Mouse (Mus musculus) gastrocnemius, postnatal 10 days (tissue): ENCODE results near the gene Ets1. TPM values are rescaled to one million over a fixed set of nuclear protein-coding genes. Genes with fewer than 3 reads are reported as not detected.

Experiments
- DNase-seq: peaks from one replicate; pipeline ENCODE4 v3.0.0; 2021; ENCODE audit warnings: mixed read lengths
- total RNA-seq, 2 experiments: library from RNA; stranded (reverse); gene quantifications; 2 replicates each; pipeline ENCODE4 v1.2.3; 2021

The Ets1 gene
- total RNA-seq, 2 experiments from 2014 or later: 36.6 to 47.7 TPM

DNA sequence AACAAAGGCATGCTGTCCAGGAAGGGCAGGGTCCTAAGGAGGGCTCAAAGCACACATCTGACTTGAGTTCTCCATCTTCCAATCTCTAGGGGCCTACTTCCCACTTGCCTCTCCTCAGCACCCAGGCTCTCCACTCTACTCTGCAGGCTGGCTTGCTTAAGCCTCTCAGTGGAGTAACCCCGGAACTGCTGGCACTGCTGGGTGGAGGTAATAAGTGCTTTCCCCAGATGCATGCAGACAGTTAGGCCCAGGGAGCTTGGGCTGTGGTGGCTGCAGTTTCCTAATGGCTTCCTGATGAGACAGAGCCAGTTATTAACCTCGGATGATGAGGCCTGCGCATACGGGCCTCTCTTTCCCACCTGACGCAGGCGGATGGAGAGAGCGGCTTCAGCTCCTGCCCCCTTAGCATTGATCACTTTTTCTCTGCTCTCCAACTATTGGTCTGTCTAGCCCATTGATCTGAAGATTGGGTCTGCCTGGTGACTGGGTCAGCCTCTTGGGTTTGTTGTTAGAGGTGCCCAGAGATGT lies 76.4 kb downstream of the Ets1 start:
- DNase-seq: no peak

DNA sequence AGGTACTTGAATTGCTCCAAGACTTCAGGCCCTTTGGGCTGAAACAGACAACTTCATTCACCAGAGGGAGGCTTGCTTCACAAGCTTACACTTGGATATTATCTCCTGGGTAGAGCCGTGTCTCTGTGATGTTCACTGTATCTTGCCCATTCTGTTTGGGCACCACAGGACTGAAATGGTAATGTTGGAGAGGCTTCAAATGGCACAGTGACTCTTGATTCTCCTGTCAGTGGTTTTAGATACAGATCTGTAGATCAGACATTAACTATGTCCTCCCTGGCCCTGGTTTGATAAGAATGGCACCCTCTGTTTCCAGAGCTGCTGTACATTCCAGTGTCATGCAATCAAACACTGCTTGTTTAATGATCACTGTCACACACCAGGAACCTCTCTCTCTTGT lies 77.1 kb downstream of the Ets1 start:
- no peak for DNase-seq

DNA sequence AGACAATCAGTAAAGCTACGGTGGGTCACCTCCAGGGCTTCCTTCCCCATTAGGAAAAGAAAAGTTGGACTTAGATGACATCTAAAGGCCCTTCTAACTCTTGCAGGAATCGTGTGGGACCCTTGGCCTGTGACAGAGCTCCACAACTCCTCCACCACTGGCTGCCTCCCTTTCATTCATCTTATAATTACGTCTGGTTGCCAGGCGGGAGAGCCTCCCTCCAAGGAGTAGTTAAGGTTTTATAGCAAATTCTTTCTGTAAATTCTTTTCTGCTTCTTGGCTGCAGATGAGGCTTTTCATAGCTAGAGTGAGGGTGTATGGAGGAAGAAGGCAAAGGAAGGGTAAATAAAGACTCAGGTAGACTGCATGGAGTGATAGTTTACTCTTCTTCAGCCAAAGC lies 77.8 kb downstream of the Ets1 start:
- DNase-seq: no peak

DNA sequence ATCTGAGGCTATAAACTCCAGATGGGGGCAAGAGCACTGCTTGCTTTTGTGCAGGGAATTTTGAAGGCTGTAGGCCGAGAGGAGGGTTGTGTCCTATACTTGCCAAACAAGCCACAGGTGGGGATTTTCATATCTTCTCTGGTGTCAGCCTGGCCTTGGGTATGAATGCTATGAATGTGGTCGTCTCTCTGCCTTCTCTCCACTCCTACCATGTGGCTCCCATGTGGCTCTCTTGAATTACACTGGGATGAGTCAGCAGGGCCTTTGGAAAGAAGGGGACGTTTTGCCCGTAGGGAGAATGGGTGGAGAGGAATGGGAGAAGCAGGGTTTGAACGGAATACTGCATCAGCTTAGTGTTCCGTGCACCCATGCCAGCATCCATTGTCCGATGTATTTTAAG lies 78.5 kb downstream of the Ets1 start:
- no peak for DNase-seq

DNA sequence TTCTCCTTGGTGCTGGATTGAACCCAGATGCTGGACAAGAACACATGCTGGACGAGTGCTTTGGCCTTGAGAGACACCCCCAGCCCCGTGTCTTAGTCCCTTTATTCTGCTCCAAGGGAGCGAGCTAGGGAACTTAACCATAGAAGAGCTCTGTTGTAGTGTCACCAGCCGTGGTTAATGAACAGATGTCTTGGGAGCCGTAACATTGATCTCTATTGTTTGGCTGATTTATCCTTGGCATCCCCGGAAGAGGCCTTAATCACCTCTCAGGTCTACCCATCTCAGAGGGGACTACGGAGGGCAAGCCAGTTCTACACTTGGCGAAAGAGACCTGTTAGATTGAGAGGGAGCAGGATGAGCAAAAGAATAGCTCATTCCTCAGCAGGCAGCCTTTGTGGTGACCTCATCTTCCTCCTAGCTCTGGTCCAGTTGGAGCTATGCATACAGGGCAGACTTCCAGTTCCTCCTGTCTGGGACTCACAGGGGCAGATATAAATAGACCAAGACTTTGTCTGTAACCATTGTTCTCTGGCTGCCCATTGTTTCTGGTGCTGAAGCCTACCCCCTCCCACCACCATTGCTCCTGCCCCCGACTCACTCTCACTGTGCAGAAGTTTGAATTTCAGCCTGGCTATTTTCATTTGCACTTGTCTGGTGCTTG lies 79.9 kb downstream of the Ets1 start:
- DNase-seq: no peak

DNA sequence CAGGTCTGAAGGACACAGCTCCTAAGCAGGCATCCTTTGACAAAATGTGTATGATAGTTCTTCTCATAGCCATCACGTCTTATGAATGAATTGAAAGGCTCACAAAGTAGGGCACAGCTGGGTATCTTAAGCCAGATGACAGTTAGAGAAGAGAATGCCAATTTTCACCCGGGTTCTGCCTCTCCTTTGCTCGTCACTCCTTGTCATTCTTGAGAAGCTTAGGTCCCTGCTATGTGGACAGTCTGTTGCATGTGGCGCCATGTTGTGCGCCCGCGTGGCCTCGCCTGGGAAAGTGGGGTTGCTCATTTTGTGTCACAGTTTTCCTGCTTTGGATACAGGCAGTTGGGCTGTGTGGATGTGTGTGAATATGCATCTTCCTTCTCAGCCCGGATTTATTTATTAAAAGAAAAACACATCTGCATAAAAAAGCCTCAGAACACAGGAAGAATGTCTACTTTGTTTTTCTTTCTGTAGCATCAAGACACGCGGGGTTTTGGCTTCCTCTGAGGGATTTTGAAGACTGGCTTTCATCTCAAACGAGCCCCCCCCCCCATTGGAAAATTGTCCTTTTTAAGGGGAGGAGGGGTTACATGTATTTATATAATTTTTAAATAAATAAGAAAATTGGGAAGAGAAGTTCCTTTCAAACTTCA lies 81.4 kb downstream of the Ets1 start:
- no peak for DNase-seq

DNA sequence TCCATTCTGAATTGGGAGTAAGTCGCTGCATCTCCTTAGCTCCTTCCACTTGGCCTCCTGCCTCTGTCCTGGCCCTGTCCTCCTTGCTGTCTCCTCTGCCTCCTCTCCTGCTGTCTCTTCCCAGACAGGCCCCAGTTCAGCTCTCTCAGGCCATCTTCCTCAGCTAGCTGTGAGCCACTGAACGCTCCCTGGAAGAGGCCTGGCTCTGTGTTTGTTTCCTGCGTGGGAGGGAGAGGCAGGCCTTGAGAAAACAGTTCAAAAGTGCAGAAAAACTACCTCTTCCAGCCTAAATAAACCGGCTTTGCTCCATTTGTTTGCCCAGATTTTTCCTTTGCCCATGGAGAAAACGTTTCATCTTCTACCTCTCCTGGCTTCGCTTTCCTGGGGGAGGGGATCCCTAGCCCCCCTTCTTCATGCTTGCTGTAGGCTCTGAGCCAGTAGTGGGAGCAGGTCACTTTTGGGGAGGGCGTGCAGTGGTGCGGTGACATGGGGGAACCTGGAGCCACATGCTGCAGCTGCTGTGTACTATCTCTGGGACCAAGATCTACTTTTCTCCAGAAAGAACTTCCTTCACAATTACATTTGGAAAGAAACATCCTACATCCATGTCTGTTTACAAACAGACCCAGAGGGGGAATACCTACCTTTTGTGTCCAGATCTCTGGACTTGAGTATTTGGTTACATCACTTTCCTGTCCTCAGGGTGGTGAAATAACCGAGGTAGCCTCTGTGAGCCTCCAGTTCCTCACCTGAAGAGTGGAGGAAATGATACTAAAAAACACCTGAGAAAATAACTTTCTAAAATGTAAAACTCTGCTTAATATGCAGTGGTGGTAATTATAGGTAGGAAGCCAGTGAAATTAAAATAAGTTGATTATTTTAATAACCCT lies 82.2 kb downstream of the Ets1 start:
- no peak for DNase-seq

DNA sequence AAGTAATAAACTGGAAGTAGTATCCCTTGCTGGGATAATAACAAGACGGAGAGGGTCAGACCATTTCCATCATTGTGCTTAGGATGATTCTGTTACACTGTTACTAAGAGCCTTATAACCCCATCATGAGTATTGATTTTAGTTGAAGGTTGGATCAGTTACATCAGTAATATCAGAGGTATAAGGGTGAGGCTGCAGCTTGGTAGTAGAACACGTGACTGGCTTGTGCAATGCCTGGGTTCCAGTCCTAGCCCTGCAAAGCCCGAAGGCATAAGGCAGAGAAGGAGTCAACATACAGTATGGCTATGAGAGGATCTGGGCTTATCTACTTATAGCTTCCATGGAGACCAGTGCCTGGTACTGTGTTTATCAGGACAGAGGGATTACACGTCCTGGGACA lies 82.8 kb downstream of the Ets1 start:
- no peak for DNase-seq

DNA sequence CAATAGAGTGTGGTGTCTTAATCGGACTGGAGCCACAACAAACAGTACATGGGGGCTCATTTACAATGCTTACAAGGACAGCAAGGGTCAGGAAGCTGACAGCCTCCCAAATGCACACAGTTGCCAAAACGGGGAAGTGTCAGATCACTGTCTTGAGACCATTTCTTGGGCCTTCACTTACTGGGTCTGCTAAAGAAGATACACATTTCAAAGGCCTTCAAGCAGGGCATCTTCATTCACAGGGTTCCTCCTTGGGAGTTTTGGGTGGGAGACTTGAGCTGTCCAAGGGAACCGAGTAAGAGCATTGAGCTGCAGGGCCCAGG lies 83.9 kb downstream of the Ets1 start:
- no peak for DNase-seq

DNA sequence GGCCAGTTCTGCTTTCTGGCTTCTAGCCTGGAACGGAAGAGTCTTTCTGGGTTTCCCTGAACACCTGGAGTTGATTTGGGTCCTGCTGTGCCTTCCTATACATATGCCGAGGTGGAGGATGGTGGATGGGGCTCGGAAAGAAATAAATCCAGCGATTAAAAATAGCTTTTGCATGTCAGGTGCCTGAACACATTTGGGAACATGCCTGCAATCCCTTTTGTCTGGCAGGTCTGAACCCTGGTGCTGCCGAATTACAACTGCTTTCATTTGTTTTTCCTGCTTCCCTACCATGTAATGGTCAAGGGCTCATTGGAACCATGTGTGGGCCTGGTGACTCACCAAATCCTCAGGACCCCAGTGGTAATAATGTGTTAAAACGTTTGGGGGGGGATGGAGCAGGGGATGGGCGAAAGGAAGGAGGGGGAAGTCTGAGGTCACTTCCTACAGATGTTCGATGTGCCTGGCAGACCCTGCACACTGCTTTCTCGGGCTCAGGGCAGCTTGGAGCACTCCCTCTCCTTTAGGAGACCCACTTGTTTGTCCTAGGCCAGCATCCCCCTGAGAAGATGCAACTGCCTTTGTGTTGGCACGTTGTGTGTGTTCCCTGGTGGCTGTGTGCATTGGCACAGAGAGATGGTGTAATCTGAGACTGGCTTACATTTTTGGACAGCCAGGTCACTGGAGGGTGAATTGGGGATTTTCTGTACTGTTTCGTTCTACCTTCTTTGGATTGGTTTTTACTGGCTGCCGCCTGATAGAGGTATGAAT lies 84.4 kb downstream of the Ets1 start:
- DNase-seq: no peak

DNA sequence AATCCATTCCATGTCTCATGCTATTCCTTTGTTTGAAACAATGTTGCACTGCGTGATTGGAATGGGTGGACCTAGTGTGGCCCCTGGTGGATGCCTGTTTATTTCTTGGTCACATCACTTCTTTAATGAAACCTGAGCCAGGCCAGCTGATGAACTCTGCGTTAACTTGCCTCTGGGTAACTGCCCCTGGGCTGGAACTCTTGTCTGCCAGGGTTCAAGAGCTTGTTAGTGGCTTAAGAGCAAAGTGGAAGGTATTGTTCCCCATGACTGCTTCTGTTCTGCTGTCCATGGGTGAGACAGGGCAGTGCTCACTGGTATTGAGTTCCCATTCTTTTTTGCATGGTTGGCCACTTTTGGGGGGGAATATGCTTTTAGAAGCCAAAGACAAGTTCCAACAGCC lies 85.1 kb downstream of the Ets1 start:
- no peak for DNase-seq

DNA sequence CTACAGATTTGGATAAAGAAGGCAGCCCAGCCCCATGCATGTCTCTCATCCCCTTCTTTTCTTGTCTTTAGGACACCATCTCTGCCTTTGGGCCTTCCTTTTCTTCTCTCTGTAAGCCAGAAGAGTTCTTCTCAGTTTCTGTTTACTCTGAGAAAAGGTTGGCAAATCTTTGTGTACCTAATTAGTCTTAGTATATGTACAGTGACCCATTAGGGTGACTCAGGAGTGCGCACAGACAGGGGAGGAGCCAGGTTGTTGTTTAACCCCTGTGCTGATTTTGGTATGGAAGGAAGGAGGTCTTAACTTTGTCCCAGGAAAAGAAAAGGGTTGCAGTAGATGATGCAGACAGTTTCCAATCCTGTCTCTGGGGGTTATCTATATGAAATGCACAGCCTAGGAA lies 86.2 kb downstream of the Ets1 start:
- DNase-seq: no peak

DNA sequence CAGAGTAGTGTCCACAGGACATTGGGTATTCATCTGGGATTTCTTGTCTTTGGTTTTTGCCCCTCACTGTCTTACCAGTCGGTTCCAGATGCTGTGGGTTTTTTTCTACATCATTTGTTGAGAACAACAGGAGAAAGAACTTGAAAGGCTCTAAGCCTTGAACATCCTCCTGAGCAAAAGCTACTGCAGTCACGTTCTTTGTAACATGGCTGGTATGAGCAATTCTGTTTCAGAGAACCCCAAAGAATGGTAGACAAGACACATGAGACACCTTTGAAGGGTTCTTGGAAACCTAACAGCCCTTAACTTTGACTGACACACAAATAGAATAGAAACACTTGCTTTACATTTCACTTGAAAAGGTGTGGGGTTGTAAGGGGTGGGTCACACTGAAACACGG lies 86.9 kb downstream of the Ets1 start:
- DNase-seq: no peak

DNA sequence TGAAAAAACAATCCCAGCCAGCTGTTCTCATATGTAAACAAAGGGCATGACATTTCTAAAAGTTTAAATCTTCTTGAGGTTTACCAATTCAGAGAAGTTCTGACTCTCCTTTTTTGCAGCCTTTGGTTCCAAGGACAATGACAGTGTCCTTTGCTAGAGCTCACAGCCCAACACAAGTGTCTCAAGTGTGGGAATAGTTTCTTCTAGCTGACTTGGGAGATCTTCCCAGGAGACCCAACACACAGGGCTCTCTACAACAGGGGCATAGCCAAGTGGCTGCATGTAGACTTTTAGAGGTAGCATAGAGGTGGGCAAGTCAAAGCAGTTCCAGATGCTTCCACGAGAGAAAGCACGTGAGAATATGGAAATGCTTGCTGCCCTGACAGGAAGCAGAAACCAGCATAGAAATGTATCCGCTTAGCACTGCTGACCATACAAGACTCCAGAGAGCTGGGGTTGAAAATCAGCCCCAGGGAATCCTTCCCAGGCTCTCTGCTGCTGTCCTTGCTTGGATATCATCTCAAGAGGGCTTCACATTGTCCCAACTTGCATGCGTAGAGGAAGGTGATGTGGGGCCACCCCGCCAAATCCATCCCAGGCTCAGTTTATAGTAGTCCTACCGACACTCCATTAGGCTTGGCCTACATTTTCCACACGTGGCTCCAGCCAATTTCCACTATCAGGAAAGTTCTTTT lies 88.3 kb downstream of the Ets1 start:
- DNase-seq: no peak

DNA sequence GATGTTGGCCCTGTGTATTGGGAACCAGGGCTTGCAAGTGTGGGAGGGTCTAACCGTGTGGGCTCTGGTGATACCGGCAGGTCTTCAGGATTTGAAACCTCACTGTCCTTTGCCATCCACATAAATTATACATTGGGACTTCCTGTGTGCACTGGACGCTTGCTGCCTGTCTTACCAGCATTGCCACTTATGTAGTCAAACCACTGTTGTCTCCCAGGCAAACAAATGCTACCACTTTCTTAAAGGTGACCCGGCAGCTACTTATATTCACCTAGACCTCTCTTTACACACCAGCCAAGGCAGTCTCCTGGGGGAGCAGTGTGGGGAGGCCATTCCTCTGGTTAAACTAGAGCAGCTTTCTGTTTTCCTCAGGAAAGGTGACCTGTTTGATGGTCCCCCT lies 89.9 kb downstream of the Ets1 start:
- DNase-seq: no peak

DNA sequence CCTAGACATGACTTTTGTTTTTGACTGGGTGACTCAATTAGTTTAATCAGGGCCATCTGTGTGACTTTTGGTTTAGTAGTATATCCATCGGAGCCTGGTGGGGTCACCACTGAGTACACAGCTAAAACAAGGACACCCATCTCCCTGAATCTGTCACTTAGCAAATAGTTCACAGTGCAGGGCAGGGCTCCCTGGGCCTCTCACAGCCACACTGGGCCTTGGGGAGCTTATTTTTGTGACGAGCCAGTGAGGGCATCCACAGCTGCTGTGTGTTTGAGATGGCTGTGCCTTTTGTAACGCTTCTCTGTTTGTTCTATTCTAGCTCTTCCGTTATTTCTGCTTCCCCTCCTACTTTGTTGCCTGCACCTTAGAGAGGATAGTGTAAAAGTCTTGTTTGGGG lies 90.6 kb downstream of the Ets1 start:
- DNase-seq: no peak

DNA sequence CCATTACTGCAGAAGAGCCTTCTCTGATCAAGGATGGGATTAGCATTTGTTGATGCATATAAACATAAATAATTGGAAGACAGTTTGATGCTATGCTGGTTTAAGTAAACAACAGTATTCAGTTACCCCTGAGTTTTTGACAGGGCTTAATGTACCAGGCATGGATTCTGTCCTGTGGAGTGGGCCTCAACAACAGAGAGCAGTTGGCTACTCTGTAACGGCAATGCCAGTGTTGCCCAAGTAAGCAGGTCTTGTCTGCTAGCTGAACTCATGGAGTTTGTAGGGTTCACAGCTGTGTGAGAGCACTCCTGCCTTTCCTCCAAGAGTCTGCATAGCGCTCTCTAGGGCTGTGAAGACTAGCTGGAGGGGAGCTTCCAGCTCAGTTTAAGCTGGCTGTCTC lies 91.0 kb downstream of the Ets1 start:
- no peak for DNase-seq

DNA sequence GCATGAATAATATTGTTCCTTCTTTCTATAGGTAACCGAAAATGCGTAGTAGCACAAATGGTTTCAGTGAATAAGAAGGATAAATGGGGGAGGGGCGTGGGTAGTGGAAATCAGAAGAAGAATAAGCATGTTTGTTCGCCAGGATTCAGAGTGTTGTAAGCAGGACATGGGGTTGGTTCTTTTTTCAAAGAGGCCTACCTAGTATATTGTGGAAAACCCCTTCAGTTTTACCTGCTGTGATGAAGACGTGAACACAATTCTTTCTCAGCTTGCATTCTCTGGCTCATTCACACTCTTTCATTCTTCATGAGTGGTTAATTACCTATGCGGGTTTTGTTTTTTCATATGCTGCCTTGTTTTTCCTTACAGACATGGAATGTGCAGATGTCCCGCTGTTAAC lies 92.3 kb downstream of the Ets1 start:
- no peak for DNase-seq

DNA sequence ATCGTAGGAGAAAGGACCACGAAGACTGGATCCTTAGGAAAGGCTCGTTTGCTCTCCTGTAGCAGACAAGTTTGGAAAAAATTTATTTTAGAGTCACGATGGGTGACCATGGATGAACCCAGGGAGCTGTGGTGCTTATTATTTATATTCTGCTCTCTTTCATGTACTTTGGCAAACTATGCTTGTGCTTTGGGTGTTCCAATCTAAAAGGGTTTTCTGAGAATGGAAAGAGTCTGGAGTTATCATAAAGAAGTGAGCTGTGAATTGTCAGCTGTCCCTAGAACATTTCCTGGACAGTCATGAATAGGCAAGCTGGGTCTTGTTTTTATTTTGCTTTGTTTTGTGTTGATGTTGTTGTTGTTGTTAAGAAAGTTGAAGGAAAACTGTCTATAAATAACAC lies 92.8 kb downstream of the Ets1 start:
- no peak for DNase-seq

DNA sequence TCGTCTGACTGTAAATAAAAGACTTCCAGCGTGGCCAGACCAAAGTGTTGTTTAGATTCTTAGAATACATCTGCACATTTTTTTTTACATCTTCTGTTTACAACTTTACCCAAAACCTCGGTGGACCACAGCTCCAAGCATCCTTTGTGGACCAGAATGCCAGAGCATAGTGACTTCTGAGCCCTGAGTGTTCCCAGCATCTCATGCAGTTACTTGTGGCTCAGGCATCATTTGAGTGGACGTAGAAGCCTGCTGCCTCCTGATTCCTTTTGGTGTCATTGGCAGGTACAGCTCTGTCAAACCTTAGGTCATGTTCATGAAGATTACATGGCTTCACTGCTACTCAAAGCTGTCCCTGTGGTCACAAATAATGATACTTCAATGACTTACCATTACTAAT lies 93.2 kb downstream of the Ets1 start:
- DNase-seq: no peak

DNA sequence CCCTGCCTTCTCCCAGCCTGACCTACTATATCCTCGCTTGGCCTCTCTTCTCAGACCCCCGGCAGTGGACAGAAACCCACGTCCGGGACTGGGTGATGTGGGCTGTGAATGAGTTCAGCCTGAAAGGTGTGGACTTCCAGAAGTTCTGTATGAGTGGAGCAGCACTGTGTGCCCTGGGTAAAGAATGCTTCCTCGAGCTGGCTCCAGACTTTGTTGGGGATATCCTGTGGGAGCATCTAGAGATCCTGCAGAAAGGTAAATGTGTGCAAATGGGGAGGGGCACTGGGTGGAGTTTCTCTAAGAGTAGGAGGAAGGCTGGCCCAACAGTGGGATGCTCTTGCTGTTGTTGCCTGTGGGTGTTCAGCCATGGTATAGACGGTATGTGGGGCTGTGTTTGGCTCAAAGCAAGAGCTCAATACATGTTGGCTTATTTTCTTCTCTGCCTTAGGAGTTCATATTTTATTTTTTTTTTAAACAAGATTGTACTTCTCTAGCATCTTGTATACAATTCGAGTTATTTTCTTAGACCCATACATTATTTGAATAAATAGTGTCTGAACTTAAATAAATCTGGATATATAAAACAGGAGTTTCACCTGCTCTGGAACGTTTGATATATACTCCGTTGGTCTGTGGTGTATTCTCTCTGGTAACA lies 94.1 kb downstream of the Ets1 start:
- DNase-seq: no peak
